Mouse (Mus musculus): ENCODE measurements around the gene Mpig6b.

DNA sequence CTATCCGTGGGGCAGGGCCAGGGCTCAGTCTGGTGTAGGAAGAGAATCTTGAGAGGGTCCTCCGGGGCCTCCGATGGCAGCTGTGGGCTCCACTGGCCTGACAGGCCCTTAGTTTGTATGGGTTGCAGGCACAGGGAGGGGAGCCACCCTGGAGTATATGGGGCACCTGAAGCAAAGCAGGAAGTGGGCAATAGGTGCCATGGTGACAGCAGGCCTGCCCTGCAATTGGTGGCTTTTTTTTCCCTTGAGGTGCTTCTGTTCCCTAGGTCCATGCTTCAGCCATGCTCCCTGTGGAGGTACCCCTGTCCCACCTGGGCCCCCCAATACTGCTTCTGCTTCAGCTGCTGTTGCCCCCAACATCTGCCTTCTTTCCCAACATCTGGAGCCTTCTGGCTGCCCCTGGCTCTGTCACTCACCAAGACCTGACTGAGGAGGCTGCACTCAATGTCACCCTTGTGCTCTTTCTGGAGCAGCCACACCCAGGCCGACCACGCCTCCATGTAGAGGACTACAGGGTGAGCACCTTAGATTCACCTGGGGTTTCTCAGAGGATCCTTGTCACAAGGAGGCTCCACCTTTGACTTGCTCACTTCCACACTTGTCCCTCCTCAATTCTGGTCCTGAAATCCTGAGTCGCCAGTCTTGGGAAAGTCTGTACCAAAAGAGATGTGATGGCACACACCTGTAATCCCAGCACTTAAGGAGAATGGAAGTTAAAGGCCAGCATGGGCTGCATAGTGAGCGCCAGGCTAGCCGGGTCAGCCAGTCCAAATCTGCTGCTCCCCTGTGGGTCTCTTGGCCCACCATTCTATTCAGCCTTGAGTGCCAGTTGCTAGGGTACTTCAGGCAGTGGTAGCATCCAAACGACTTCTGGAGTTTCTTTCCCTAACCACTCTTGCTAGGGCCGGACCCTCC, 48.9 kb downstream of the Mpig6b start:
- TF ChIP-seq CTCF (IDR thresholded peaks at IDR 0.05; ENCODE audit: low read depth) (no peak), EP300 (IDR thresholded peaks at IDR 0.05; ENCODE audit: low read depth) (no peak)
